Mouse (Mus musculus) lung, embryonic 14.5 days (tissue): ENCODE measurements around the gene Pkm. TPM values are rescaled to one million over a fixed set of nuclear protein-coding genes. Genes with fewer than 3 reads are reported as not detected.
A peak's percentile ranks its signal among the peaks of the same experiment; 100 is the strongest.

Source experiments
- ATAC-seq: fragments of 200-750 bp; cut with Nextera tagmentation; 2 replicates; pipeline ENCODE4 v1.8.0; 2017; ENCODE audit warnings: mild to moderate bottlenecking, moderate TSS enrichment, moderate library complexity; ENCODE audit not compliant: insufficient read depth
- DNase-seq: peaks from one replicate; pipeline ENCODE4 v3.0.0-alpha.2; 2015
- H3K27ac ChIP-seq: fragments of 300-500 bp; sonication (generic); 2 replicates; pipeline ENCODE4 v1.5.1; 2014; ENCODE audit warnings: low read depth, mild to moderate bottlenecking, moderate library complexity
- H3K27me3 ChIP-seq: fragments of 300-500 bp; sonication (generic); 2 replicates; pipeline ENCODE4 v1.6.1; 2014; ENCODE audit warnings: low read length, control low read depth; ENCODE audit not compliant: insufficient read depth
- H3K36me3 ChIP-seq: fragments of 300-500 bp; sonication (generic); 2 replicates; pipeline ENCODE4 v1.6.1; 2014; ENCODE audit warnings: control low read depth; ENCODE audit not compliant: insufficient read depth
- H3K4me1 ChIP-seq: fragments of 300-500 bp; sonication (generic); 2 replicates; pipeline ENCODE4 v1.6.1; 2014; ENCODE audit warnings: antibody characterized with exemption, control low read depth; ENCODE audit not compliant: insufficient read depth
- H3K4me2 ChIP-seq: fragments of 300-500 bp; sonication (generic); 2 replicates; pipeline ENCODE4 v1.6.1; 2014; ENCODE audit warnings: mild to moderate bottlenecking
- H3K4me3 ChIP-seq: fragments of 300-500 bp; sonication (generic); 2 replicates; pipeline ENCODE4 v1.5.1; 2014; ENCODE audit warnings: low read depth, low read length
- H3K9ac ChIP-seq: fragments of 300-500 bp; sonication (generic); 2 replicates; pipeline ENCODE4 v1.6.1; 2014
- H3K9me3 ChIP-seq: fragments of 300-500 bp; sonication (generic); 2 replicates; pipeline ENCODE4 v1.6.1; 2016; ENCODE audit warnings: low read depth, low read length, control low read depth
- CTCF ChIP-seq: IDR thresholded peaks from 2 replicates; pipeline ENCODE4 v1.5.1; 2016; ENCODE audit warnings: antibody characterized with exemption, low read depth
- WGBS: fragments of 180-500 bp; shearing (Covaris S2); extraction: QIAGEN DNeasy Blood & Tissue Kit; methylation state at CpG from one replicate; pipeline ENCODE4 v1.1.7; 2014; 5-methylcytosine and 5-hydroxymethylcytosine counted together
- polyA plus RNA-seq: library from polyadenylated mRNA; unstranded; fragments of >200 nt; fragmentation: Nextera tagmentation; extraction: Ambion mirVana; gene quantifications from 2 replicates; pipeline ENCODE4 v1.2.1, GENCODE M21; 2014

The Pkm gene
- polyA plus RNA-seq, 1 experiment from 2014 or later = 1,486 TPM

- Histone ChIP-seq H3K36me3 (peaks cover 44% of the 10 kb centered on the region), H3K4me3 (peak overlapping the region; percentile 87), H3K4me2 (peak overlapping the region; percentile 63), H3K4me1 (peaks cover 13% of the 10 kb centered on the region; the same call in 1 of the 2 replicates), H3K9me3 (no peaks in the 10 kb centered on the region), H3K27me3 (no peaks in the 10 kb centered on the region), H3K9ac (peak overlapping the region; percentile 7; the same call in 1 of the 2 replicates), H3K27ac (peak overlapping the region; percentile 69)
- peak; percentile 90 for TF ChIP-seq CTCF
- peak; percentile 46 for ATAC-seq
- DNase-seq = peak; percentile 97
- WGBS = 21% methylated on average over 14 of the region's 14 CpGs
Observed at GRCm38 (mm10) chr9:59659036-59660026, 3.2 kb downstream of the Pkm start.

GRCm38 (mm10) chr9:59660421-59660820, 4.3 kb downstream of the Pkm start:
- peak overlapping the region; percentile 68 for H3K27ac ChIP-seq
- 54% methylated on average over 10 of the region's 10 CpGs for WGBS
- peak overlapping the region; percentile 87; the same call in 1 of the 2 replicates for H3K4me3 ChIP-seq
- TF ChIP-seq CTCF = no peak
- peaks cover 55% of the 10 kb centered on the region for H3K36me3 ChIP-seq
- no peaks in the 10 kb centered on the region for H3K9me3 ChIP-seq
- peaks cover 13% of the 10 kb centered on the region; the same call in 1 of the 2 replicates for H3K4me1 ChIP-seq
- no peaks in the 10 kb centered on the region for H3K27me3 ChIP-seq
- peak overlapping the region; percentile 63 for H3K4me2 ChIP-seq
- peak; percentile 36 for DNase-seq
- H3K9ac ChIP-seq = peak overlapping the region; percentile 23; the same call in 1 of the 2 replicates
- no peak for ATAC-seq

- 59% methylated on average over 6 of the region's 6 CpGs for WGBS
- Histone ChIP-seq H3K36me3 (peaks cover 65% of the 10 kb centered on the region), H3K9ac (no peak overlapping the region), H3K9me3 (no peaks in the 10 kb centered on the region), H3K27ac (no peak overlapping the region), H3K27me3 (no peaks in the 10 kb centered on the region), H3K4me2 (peak overlapping the region; percentile 63; the same call in 1 of the 2 replicates), H3K4me1 (peaks cover 13% of the 10 kb centered on the region; the same call in 1 of the 2 replicates), H3K4me3 (no peak overlapping the region)
- TF ChIP-seq CTCF = no peak
- no peak for ATAC-seq
- no peak for DNase-seq
Observed at GRCm38 (mm10) chr9:59661298-59661975, 5.3 kb downstream of the Pkm start.

DNA sequence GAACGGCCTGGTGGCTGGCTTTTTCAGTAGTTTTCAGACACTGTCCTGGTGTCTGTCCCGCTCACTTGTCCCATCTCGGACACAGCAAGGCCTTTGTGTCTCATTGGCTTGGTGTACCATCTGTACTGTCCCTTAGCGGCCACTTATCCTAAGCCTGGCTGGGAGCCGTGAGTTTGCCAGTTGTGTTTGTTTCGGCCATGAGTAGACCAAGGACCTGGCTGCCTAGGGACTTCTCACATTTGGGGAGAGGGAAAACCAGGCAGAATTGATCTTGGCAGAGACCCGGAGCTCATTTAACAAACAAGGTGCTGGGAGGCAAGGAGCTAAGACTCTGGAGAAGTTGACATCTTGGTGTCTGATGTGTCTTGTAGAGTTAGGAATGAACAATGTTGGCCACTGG, 7.1 kb downstream of the Pkm start:
- Histone ChIP-seq H3K36me3 (peaks cover 83% of the 10 kb centered on the region), H3K4me2 (no peak overlapping the region), H3K9ac (no peak overlapping the region), H3K4me1 (peaks cover 13% of the 10 kb centered on the region; the same call in 1 of the 2 replicates), H3K27me3 (no peaks in the 10 kb centered on the region), H3K27ac (no peak overlapping the region), H3K9me3 (no peaks in the 10 kb centered on the region), H3K4me3 (no peak overlapping the region)
- 74% methylated on average over 7 of the region's 7 CpGs for WGBS
- TF ChIP-seq CTCF = no peak
- ATAC-seq (no peak), DNase-seq (no peak)

DNA sequence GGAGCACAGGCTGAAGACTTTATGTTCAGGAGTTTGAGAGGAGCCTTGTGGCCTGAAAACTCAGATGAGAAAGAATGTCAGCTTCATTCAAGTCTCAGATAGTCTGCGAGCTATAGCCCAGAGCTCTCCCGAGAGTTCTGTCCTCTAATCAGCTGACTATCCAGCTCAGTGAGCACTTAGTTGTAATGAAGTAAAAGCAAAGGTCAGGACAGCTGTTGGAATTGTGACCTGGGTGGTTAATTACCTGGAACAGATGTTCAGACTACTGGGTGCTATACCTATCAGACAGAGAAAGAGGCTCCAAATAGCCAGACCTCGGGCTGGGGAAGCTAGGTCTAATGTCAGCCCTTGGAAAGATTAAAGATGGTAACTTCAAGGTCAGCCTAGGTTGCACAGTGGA, 7.8 kb downstream of the Pkm start:
- Histone ChIP-seq H3K4me3 (no peak overlapping the region), H3K36me3 (peaks cover 87% of the 10 kb centered on the region), H3K4me2 (no peak overlapping the region), H3K9ac (no peak overlapping the region), H3K9me3 (no peaks in the 10 kb centered on the region), H3K27ac (no peak overlapping the region), H3K27me3 (no peaks in the 10 kb centered on the region), H3K4me1 (peaks cover 8% of the 10 kb centered on the region; the same call in 1 of the 2 replicates)
- no peak for TF ChIP-seq CTCF
- WGBS = 63% methylated on average over 3 of the region's 3 CpGs
- no peak for DNase-seq
- no peak for ATAC-seq

DNA sequence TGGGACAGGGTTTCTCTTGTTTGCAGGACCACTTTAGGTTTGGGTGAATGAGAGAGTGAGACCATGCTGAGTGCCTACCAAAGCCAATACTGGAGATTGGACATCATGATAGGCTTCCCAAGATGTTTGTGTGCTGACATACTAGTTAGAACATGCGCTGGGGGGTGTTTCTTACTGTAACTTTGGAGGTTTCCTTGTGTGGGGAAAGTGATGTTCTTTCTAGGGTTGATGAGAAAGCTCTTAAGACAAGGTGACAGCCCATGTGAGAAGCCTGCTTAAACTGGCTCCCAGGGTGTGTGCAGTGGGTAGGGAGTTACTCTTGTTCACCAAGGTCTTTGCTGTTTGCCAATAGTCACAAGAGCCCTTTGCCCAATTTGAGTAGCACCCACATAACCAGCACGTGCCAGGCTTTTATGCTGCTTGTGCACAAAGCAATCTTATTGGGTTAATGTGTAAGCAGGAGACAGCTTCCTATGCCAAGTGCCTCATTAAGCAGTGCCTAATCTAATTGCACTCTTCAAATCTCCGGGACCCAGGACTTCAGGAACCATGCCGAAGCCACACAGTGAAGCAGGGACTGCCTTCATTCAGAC, 8.6 kb downstream of the Pkm start:
- H3K4me1 ChIP-seq = peaks cover under 1% of the 10 kb centered on the region; the same call in 1 of the 2 replicates
- no peaks in the 10 kb centered on the region for H3K27me3 ChIP-seq
- no peak overlapping the region for H3K27ac ChIP-seq
- no peak for ATAC-seq
- DNase-seq = no peak
- H3K9ac ChIP-seq = no peak overlapping the region
- no peak for TF ChIP-seq CTCF
- no peak overlapping the region for H3K4me2 ChIP-seq
- 72% methylated on average over 4 of the region's 4 CpGs for WGBS
- H3K9me3 ChIP-seq = no peaks in the 10 kb centered on the region
- H3K36me3 ChIP-seq = peaks cover 93% of the 10 kb centered on the region
- no peak overlapping the region for H3K4me3 ChIP-seq
